Comparison of ENCODE assay signal across 7 mouse cellular contexts in genomic region chr5:134555463-134556164, GRCm38 (mm10). TPM values are rescaled to one million over a fixed set of nuclear protein-coding genes. Genes with fewer than 3 reads are reported as not detected.
DNase-seq lines count a peak whose midpoint lies in the region; ATAC-seq lines count a peak whose summit lies in the region.

No protein-coding gene starts in this region.

- intact Hi-C loops in left cerebral cortex, postnatal 4 days (cut with DNase I): no loop called here

- 9% methylated on average over 20 of the region's 20 CpGs for WGBS in embryonic facial prominence, embryonic 11.5 days
- WGBS in intestine, embryonic 16.5 days: 9% methylated on average over 20 of the region's 20 CpGs
- 12% methylated on average over 20 of the region's 20 CpGs for WGBS in midbrain, embryonic 13.5 days
- WGBS in stomach, embryonic 16.5 days: 9% methylated on average over 20 of the region's 20 CpGs

- H3K4me3 ChIP-seq in embryonic facial prominence, embryonic 11.5 days (ENCODE audit: low read depth, low read length): no peak overlapping the region
- no peak overlapping the region; the same call in 1 of the 2 replicates for H3K4me3 ChIP-seq in intestine, embryonic 16.5 days (ENCODE audit: low read length)
- H3K4me3 ChIP-seq in midbrain, embryonic 13.5 days (replicated peaks): no peak overlapping the region; the same call in 1 of the 2 replicates
- no peak overlapping the region for H3K4me3 ChIP-seq in stomach, embryonic 16.5 days (replicated peaks; ENCODE audit: low read length)

- no peak overlapping the region for H3K9ac ChIP-seq in embryonic facial prominence, embryonic 11.5 days (replicated peaks; ENCODE audit: low read length)
- H3K9ac ChIP-seq in intestine, embryonic 16.5 days (ENCODE audit: low read depth, low read length): no peak overlapping the region; the same call in 1 of the 2 replicates
- H3K9ac ChIP-seq in midbrain, embryonic 13.5 days (replicated peaks): 0 out of 2 replicates have a peak overlapping the region, but pooled peaks have one; percentile 6
- H3K9ac ChIP-seq in stomach, embryonic 16.5 days (ENCODE audit: low read length): no peak overlapping the region

- H3K4me1 ChIP-seq in embryonic facial prominence, embryonic 11.5 days (ENCODE audit: control insufficient read depth, insufficient read depth, low read length): peaks cover 8% of the 10 kb centered on the region
- H3K4me1 ChIP-seq in intestine, embryonic 16.5 days (ENCODE audit: control insufficient read depth, insufficient read depth, low read length): peaks cover 23% of the 10 kb centered on the region
- H3K4me1 ChIP-seq in midbrain, embryonic 13.5 days (replicated peaks): peaks cover 31% of the 10 kb centered on the region
- H3K4me1 ChIP-seq in stomach, embryonic 16.5 days (ENCODE audit: control insufficient read depth, insufficient read depth, low read length): peaks cover 16% of the 10 kb centered on the region

- H3K27me3 ChIP-seq in embryonic facial prominence, embryonic 11.5 days (ENCODE audit: control insufficient read depth, insufficient read depth, low read length): no peaks in the 10 kb centered on the region
- H3K27me3 ChIP-seq in intestine, embryonic 16.5 days (replicated peaks; ENCODE audit: control insufficient read depth, insufficient read depth, low read length): no peaks in the 10 kb centered on the region
- H3K27me3 ChIP-seq in midbrain, embryonic 13.5 days: no peaks in the 10 kb centered on the region
- H3K27me3 ChIP-seq in stomach, embryonic 16.5 days (ENCODE audit: control insufficient read depth, insufficient read depth, low read length): no peaks in the 10 kb centered on the region

- H3K4me2 ChIP-seq in embryonic facial prominence, embryonic 11.5 days (ENCODE audit: low read depth, low read length): peak overlapping the region; percentile 33
- H3K4me2 ChIP-seq in intestine, embryonic 16.5 days (ENCODE audit: low read depth, low read length): peak overlapping the region; percentile 39
- peak overlapping the region; percentile 39 for H3K4me2 ChIP-seq in midbrain, embryonic 13.5 days (replicated peaks)
- peak overlapping the region; percentile 27 for H3K4me2 ChIP-seq in stomach, embryonic 16.5 days (ENCODE audit: low read depth, low read length)

- H3K9me3 ChIP-seq in embryonic facial prominence, embryonic 11.5 days (replicated peaks; ENCODE audit: control insufficient read depth, low read length): no peaks in the 10 kb centered on the region
- no peaks in the 10 kb centered on the region for H3K9me3 ChIP-seq in intestine, embryonic 16.5 days (ENCODE audit: control insufficient read depth, low read length)
- peaks cover 3% of the 10 kb centered on the region; the same call in 1 of the 2 replicates for H3K9me3 ChIP-seq in midbrain, embryonic 13.5 days
- no peaks in the 10 kb centered on the region for H3K9me3 ChIP-seq in stomach, embryonic 16.5 days (replicated peaks; ENCODE audit: control insufficient read depth, low read length)

- ATAC-seq in embryonic facial prominence, embryonic 11.5 days (replicated peaks; ENCODE audit: insufficient number of reproducible peaks, low FRiP score, low TSS enrichment, low read depth): no peak
- no peak for ATAC-seq in intestine, embryonic 16.5 days
- ATAC-seq in midbrain, embryonic 13.5 days: 0 out of 2 replicates have a peak, but pooled peaks have one; percentile 1
- ATAC-seq in stomach, embryonic 16.5 days (ENCODE audit: insufficient read depth, low FRiP score): no peak

- no peaks in the 10 kb centered on the region for H3K36me3 ChIP-seq in embryonic facial prominence, embryonic 11.5 days (replicated peaks; ENCODE audit: control insufficient read depth, insufficient read depth, low read depth, low read length)
- H3K36me3 ChIP-seq in intestine, embryonic 16.5 days (ENCODE audit: control insufficient read depth, insufficient read depth, low read length): no peaks in the 10 kb centered on the region
- no peaks in the 10 kb centered on the region for H3K36me3 ChIP-seq in midbrain, embryonic 13.5 days
- no peaks in the 10 kb centered on the region for H3K36me3 ChIP-seq in stomach, embryonic 16.5 days (ENCODE audit: control insufficient read depth, insufficient read depth, low read length)

- DNase-seq in adrenal gland, postnatal 10 days: peak; percentile 84
- DNase-seq in embryonic facial prominence, embryonic 11.5 days (ENCODE audit: low spot score): peak; percentile 88
- DNase-seq in heart, adult 18-20 months: peak; percentile 86 to 93
- peak; percentile 81 for DNase-seq in left cerebral cortex, postnatal 4 days

- no peak overlapping the region; the same call in 1 of the 2 replicates for H3K27ac ChIP-seq in embryonic facial prominence, embryonic 11.5 days (replicated peaks; ENCODE audit: low read depth, low read length)
- H3K27ac ChIP-seq in intestine, embryonic 16.5 days (ENCODE audit: low read length): peak overlapping the region; percentile 54
- 0 out of 2 replicates have a peak overlapping the region, but pooled peaks have one; percentile 12 for H3K27ac ChIP-seq in midbrain, embryonic 13.5 days
- peak overlapping the region; percentile 28; the same call in 1 of the 2 replicates for H3K27ac ChIP-seq in stomach, embryonic 16.5 days (ENCODE audit: low read length)

RNA-seq across cellular contexts. Expression of gene Clip2, which starts 3.4 kb away (rescaled TPM):
- 10 to 100 TPM; 21.8 to 24.1 TPM for total RNA-seq in adrenal gland, postnatal 10 days (2021)
- polyA plus RNA-seq in embryonic facial prominence, embryonic 11.5 days (2014; fragmentation: Nextera tagmentation; extraction: Ambion mirVana): 4.6 and 5.5 TPM in 2 replicates
- 1 to 10 TPM; 5.8 TPM for total RNA-seq in heart, adult 18-20 months (2021)
- 3.8 and 4.3 TPM in 2 replicates for polyA plus RNA-seq in intestine, embryonic 16.5 days (2015; fragmentation: Nextera tagmentation; extraction: Ambion mirVana)
- 100 to 1,000 TPM; 172 to 179 TPM for total RNA-seq in left cerebral cortex, postnatal 4 days (2021)
- 13.4 and 15.3 TPM in 2 replicates for polyA plus RNA-seq in midbrain, embryonic 13.5 days (2015; fragmentation: Nextera tagmentation; extraction: Ambion mirVana)
- 2.9 and 3.5 TPM in 2 replicates for polyA plus RNA-seq in stomach, embryonic 16.5 days (2015; fragmentation: Nextera tagmentation; extraction: Ambion mirVana)

RNA-seq across cellular contexts. Expression of gene Syna, which starts 4.4 kb away (rescaled TPM):
- not detected for total RNA-seq in adrenal gland, postnatal 10 days (2021)
- 0.14 TPM in 1 of 2 replicates, not detected in the other for polyA plus RNA-seq in embryonic facial prominence, embryonic 11.5 days (2014; fragmentation: Nextera tagmentation; extraction: Ambion mirVana)
- total RNA-seq in heart, adult 18-20 months (2021): not detected
- not detected in 2 replicates for polyA plus RNA-seq in intestine, embryonic 16.5 days (2015; fragmentation: Nextera tagmentation; extraction: Ambion mirVana)
- total RNA-seq in left cerebral cortex, postnatal 4 days (2021): not detected
- polyA plus RNA-seq in midbrain, embryonic 13.5 days (2015; fragmentation: Nextera tagmentation; extraction: Ambion mirVana): 0.47 and 0.48 TPM in 2 replicates
- 0.10 TPM in 1 of 2 replicates, not detected in the other for polyA plus RNA-seq in stomach, embryonic 16.5 days (2015; fragmentation: Nextera tagmentation; extraction: Ambion mirVana)

RNA-seq across cellular contexts. Expression of gene Rfc2, which starts 25.6 kb away (rescaled TPM):
- total RNA-seq in adrenal gland, postnatal 10 days (2021): 10 to 100 TPM; 51.1 to 56.7 TPM
- polyA plus RNA-seq in embryonic facial prominence, embryonic 11.5 days (2014; fragmentation: Nextera tagmentation; extraction: Ambion mirVana): 344 and 365 TPM in 2 replicates
- 10 to 100 TPM; 20.7 to 25.0 TPM for total RNA-seq in heart, adult 18-20 months (2021)
- polyA plus RNA-seq in intestine, embryonic 16.5 days (2015; fragmentation: Nextera tagmentation; extraction: Ambion mirVana): 204 and 233 TPM in 2 replicates
- 10 to 100 TPM; 81.7 to 92.8 TPM for total RNA-seq in left cerebral cortex, postnatal 4 days (2021)
- polyA plus RNA-seq in midbrain, embryonic 13.5 days (2015; fragmentation: Nextera tagmentation; extraction: Ambion mirVana): 215 and 219 TPM in 2 replicates
- 197 and 214 TPM in 2 replicates for polyA plus RNA-seq in stomach, embryonic 16.5 days (2015; fragmentation: Nextera tagmentation; extraction: Ambion mirVana)

RNA-seq across cellular contexts. Expression of gene Lat2, which starts 59.2 kb away (rescaled TPM):
- 1 to 10 TPM; 3.8 to 4.3 TPM for total RNA-seq in adrenal gland, postnatal 10 days (2021)
- polyA plus RNA-seq in embryonic facial prominence, embryonic 11.5 days (2014; fragmentation: Nextera tagmentation; extraction: Ambion mirVana): 0.56 and 0.77 TPM in 2 replicates
- 1 to 10 TPM; 2.0 to 2.4 TPM for total RNA-seq in heart, adult 18-20 months (2021)
- polyA plus RNA-seq in intestine, embryonic 16.5 days (2015; fragmentation: Nextera tagmentation; extraction: Ambion mirVana): 2.1 and 2.4 TPM in 2 replicates
- 1 to 10 TPM; 4.4 to 5.6 TPM for total RNA-seq in left cerebral cortex, postnatal 4 days (2021)
- 4.1 and 5.5 TPM in 2 replicates for polyA plus RNA-seq in midbrain, embryonic 13.5 days (2015; fragmentation: Nextera tagmentation; extraction: Ambion mirVana)
- 3.4 and 3.5 TPM in 2 replicates for polyA plus RNA-seq in stomach, embryonic 16.5 days (2015; fragmentation: Nextera tagmentation; extraction: Ambion mirVana)
